Mouse (Mus musculus) adrenal gland, postnatal 14 days (tissue): ENCODE data around the gene Mafk. TPM values are rescaled to one million over a fixed set of nuclear protein-coding genes. Genes with fewer than 3 reads are reported as not detected.

Experiments
- DNase-seq: peaks from one replicate; pipeline ENCODE4 v3.0.0; 2021; ENCODE audit warnings: mixed read lengths
- microRNA-seq, 2 experiments: library from miRNA; unstranded; fragments of <30 nt; microRNA quantifications; one replicate each; pipeline ENCODE4 v1.2.0; 2021
- total RNA-seq: library from RNA; stranded (reverse); gene quantifications from 2 replicates; pipeline ENCODE4 v1.2.3, GENCODE M21; 2021

Gene Mafk
- total RNA-seq, 1 experiment from 2014 or later, result 29.8 TPM

DNA sequence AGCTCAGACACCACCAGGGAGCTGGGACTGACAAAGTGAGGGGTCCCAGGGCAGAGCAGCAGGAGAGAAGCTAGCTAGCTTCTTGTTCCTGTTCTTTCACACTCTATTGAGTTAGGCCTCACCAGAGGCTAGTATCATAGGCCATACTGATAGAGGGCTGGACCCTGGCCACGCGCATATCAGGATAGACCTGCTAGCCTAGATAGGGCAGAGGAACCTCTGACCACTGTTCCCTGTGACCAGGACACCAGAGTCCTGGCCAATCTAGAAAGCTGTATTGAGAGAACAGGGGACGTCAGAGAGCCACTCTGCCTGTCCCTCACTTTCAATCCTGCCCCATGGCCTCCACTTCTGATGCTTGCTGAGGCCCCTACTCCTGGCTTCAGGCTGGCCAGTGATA, 26.7 kb downstream of the Mafk start:
- DNase-seq, result no peak

DNA sequence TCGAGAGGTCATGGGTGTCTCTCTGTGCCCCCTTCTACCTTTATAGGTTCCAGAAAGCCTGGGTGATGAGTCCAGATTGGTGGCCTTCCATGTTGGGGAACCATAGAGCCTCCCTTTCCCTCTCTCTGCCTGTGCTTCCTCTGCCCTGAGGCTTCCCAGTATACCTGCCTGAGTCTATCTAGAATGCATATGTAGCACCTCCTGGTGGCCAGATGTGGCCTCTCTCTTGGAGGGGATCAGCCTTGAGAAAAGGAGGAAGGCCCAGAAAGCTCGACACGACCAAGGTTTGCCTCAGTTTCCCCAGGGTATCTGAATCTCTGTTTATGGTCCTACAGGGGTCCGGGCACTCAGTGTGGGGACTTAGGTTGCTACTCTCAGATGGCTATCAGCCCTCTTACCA, 27.5 kb downstream of the Mafk start:
- peak; percentile 67 for DNase-seq

DNA sequence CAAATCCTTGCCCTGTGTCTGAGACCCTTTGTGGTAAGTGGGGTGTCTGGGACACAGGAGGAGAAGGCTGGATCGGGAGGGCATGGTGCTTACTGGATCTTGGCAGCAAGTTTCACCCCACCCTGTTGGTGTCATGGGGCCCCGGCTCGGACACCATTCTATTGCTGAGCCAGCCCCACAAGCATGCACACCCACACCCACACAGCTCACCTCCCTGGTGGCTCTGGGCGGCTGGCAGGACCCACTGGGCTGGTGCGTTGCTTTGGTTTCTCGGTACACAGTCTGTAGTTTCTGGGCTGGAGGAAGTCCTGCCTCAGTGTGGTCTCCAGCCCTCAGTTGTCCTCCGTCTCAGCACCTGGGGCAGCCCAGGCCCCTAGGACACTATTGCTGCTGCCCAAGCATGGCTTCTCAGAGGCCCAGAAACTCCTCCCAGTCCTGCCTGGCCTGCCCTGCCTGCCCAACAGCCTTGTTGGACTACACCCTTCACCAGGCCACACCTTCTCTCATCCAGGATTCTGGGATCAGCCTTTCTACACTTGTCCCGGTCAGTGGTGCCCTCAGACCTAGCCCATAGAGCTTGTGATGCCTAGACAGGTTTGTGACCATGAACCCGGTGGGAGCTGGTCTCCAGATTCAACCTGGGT, 28.3 kb downstream of the Mafk start, which contains the start of gene Tmem184a:
Gene Tmem184a, minus strand, starts transcription at position 380 of the 644 bp plus-strand sequence.
- DNase-seq, result no peak

DNA sequence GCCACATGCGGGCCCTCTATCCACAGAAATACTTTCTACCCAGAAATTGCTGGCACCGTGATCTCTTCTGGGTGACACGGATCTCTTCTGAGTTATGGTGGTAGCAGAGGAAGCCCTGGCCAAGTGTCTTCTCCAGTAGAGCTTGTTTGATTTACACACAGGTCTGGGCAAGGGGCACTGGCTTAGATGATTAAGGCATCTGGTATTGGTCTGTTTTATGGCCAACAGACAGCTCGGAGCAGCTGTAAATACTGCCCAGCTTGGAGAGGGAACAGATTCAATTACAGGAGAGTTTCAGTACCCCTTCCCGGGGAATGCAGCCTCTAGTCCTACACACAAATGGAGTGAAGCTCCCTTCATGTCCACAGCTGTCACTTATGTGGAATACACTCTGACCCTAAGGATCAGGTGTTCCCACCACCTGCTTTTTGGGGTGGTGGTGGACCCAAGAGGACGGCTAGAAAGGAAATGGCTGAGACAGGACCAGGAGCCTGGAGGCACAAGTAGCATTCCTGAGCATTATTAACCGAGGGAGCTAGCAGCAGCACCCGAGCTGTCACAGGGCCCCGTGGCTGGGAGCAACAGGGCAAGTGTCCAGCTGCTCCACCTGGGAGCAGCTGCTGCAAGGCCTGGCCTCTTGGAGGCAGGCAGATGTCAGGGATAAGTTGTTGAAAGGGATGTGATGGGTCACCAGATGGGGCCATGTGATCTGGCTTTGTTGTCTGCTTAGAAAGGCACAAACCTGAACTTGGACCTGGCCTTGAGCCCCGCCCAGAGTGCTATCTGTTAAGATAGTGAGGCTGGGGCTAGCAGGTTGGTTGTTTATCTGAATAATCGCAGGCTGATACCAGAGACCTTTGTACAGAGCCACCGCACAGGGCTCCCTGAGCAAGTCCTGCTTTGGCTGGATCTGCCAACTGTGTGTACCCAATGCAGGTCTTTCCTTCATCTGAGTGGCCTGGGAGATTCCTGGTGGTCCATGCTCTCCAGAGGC, 30.4 kb downstream of the Mafk start:
- DNase-seq, result no peak

DNA sequence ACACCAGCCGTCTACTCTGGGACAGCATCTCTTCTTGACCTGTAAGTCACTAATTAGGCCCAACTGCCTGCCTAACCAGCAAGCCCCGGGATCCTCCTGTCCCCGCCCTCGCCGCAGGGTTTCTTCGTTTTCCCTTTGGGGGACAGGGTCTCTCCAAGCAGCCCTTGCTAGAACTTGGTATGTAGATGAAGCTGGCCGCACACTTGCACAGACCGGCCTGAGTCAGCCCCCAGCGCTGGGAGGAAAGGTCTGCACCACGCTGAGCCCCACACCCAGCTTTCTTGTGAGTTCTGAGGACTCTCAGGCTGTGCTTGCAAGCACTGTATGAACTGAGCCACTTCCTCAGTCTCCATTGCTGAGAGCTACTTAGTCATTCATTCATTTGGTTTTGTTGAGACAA, 33.2 kb downstream of the Mafk start:
- no peak for DNase-seq

DNA sequence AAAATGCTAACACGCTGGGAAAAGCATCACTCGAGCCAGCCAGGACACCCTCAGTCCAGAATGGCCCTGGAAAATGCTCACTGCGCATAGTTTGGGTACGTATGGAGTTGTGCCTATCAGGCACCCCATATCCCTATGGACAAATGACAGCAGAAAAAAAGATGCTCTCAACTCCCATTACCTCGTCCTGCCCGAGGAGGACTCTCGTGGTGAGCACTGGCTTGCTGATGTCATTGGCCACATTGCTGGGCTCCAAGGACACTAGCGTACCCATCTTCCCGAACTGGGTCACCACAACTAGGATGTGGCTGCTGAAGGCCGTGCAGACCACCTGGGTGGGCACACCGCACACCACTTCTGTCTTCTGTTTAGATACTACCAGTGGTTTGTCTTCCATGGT, 34.6 kb downstream of the Mafk start:
- DNase-seq, result no peak

DNA sequence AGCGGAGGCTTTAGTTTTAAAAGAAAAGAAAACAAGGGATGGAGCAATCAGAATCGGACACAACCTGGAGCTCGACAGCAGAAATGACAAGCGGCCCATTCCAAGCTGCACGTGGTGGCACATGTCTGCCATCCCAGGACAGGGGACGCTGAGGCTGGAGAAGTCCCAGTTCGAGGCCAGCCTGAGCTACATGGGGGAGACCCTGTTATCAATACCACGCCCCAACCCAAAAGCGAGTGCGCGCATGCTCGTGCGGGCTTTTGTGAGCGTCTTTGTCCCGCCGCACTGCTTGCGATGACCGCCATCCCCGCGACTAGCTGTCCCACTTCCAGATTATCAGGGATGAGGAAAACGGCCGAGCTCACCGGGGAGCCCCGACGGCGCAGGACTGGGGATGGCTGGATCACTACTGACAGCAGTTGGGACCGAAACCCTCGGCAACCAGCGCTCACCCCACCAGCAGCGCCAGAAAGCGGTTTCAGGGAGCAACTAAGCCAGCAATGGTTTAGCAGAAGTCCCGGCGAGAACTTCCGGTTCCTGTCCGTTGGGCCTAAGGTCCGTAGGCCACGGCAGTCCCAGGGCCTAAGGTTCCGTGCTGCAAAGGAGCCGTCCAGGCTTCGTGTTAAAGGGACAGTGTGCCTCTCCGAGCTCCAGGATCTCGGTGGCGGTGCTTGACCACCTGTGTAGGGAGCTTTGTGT, 35.2 kb downstream of the Mafk start, which contains the start of the genes Gm26938 and Psmg3:
Gene Gm26938, minus strand, starts transcription at position 51 of the 699 bp plus-strand sequence.
Gene Psmg3, minus strand, starts transcription at position 529 of the 699 bp plus-strand sequence.
- peak; percentile 94 for DNase-seq

DNA sequence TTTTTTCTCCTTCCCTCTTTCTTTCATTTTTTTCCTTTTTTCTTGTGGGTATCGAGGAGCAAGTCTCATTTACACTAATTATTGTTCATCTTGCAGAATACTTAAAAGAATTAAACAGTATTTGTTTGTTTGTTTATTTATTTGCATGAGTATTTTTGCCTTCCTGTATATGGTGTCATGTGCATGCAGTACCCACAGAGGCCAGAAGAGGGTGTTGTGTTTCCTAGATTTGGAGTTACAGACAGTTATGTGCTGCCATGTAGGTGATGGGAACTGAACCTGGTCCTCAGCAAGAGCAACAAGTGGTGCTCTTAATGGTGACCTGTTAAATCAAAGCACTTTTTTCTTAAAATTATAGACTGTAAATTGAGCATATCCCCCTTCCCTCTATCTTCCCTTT, 36.3 kb downstream of the Mafk start:
- no peak for DNase-seq

DNA sequence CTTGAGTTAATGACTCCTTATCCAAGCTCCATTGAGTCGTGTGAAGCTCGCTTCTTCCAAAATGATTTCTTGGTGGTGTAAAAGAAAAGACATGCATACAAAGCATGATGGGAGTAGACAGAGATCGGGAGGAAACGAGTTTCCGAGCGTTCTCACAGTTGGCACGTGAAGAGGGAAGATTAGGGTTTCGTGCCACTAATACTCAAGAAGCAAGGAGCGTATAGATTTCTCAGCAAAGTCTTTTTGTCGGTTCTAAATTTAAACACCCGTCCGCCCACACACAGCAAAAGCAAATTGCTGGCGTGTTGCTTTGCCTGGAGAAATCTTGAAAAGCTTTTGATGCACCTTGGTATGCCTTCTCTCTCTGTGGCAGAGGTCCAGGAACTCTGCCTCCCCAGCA, 38.1 kb downstream of the Mafk start:
- DNase-seq, result no peak

DNA sequence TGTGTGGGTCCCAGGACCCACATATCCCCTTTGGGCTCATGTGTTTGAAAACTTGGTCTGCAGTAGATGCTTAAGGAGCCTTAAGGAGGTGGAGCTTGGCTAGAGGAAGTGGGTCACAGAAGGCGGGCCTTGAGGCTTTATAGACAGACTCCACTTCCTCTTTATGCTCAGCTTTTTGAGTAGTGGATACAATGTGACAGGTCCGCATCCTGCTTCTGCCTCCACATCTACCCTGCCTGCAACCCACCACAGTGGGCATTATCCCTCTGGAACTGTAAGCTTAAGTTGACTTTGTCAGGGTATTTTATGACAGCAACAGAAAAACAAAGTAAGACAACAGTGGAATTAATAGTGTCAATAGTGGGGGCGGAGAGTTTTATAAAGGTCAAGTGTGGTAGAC, 39.4 kb downstream of the Mafk start:
- no peak for DNase-seq

DNA sequence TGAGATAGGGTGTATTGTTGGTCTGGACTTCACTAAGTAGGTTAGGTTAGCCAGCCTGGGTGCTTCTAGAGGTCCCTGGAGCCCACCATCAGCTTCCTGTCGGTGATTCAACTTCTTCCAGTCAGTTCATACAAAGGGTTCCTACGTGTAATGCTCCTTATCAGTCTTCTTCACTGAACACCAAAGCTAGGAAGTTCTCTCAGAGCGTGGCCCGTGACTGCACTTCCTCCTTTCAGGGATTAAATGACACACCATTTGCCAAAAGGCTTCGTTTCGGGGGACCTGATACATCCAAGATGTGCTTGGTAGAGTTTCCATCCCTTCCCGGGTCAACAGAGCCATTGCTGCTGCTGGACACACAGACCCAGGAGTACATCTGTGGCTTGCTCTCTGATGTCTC, 40.8 kb downstream of the Mafk start:
- no peak for DNase-seq

DNA sequence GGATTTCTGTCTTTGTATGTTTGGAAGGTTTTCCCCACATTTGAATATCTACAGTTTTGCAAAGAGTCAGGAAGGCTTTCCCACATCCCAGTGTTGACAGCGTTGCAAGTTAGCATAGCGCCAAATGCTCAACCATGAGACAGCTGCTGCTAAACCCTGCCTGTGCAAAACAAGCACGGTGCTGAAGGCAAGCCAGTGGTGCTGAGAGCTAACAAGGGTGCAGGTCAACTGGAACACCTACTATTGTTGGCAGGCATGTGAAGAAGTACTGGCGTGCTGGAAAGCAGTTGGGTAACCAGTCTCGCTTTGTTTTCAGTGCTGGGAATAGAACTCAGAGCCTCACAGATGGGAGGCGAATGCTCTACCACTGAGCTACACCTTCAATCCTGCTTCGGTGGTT, 44.4 kb downstream of the Mafk start:
- no peak for DNase-seq

DNA sequence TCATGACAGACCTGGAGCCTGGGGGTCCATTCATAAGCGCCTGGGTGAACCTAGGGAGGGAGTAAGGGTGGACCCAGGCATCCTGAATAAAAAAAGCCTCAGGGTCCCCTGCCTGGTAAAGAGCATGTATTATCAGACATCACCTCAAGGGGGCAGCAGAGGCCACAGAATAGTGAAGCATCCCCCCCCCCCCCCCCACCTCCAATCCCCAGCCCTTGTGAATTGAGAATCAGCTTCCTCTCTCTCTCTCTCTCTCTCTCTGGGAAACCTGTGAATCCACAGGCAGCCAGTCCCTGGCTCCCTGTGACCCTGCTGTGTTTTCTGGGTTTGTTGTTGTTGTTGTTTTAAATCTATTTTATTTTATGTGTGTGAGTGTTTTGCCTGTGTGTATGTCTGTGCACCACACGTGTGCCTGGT, 47.2 kb downstream of the Mafk start:
- peak; percentile 83 for DNase-seq

DNA sequence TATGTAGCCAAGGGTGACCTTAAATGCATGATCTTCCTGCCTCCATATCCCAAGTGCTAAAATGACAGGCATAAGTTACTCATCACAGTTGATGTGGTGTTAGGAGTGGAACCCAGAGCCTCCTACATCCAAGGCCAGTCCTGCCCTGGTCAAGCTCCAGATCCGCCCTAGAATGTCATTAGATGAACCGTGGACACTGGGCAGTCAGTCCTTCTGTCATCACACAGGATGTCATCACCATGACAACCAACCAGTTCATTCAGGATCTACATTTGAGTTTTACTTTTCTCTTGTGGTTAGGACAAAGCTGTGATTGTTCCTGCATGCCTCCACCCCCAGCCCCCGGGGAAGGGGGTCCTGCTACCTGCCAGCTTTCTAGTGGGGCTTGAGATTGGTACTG, 47.8 kb downstream of the Mafk start:
- no peak for DNase-seq

DNA sequence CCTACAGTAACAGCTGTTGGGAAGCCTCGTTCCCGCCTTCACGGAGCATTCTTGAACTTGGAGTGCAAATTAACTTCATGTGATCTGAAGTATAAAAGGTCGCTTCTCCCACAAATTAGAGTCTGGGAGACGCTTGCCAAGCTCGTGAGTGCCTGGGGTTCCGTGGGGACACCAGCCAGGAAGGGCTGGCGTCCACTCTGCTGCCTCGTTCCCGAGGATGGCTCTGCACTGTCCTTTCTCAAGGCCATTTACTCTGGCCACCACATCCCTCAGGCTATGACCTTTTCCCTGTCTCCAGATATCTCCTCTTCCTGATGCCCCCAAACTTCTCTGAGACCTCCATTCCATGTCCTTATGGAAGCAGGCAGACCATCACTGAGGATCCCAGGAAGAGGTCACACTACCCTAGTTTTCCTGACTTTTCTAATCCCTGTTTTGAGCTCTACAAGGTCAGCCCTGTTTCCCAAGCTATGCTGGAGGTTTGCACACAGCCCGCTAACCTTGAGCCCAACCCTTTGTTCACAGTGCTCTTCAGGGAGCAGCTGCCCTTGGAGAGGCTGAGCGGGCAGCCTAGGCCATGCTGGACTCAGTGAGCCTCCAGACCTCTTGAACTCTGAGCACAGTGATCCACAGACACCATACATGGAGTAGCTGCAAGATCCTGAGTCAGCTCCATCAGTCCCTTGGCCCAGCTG, 58.5 kb downstream of the Mafk start:
- peak; percentile 47 for DNase-seq

Small RNA genes within 50 kb of the gene (microRNA-seq; reads per million reads assigned to microRNA genes)
- 0.43 to 0.76 reads per million in 2 experiments for gene Mir7037

Other genes with a start within 250 kb of the Mafk start
- 0.15 TPM in 1 of 2 replicates, not detected in the other for gene Uncx, start 248.0 kb upstream of the Mafk start, total RNA-seq
- gene Micall2, start 55.2 kb upstream of the Mafk start, total RNA-seq, result 8.0 and 8.7 TPM in 2 replicates
- gene Ints1, start 15.8 kb upstream of the Mafk start, total RNA-seq, result 46.7 and 48.2 TPM in 2 replicates
- 0.56 and 0.89 TPM in 2 replicates for gene Tmem184a, start 28.4 kb downstream of the Mafk start, total RNA-seq
- gene Gm26938, start 34.9 kb downstream of the Mafk start, total RNA-seq, result not detected in 2 replicates
- gene Psmg3, start 35.4 kb downstream of the Mafk start, total RNA-seq, result 14.7 and 18.3 TPM in 2 replicates
- gene Elfn1, start 116.4 kb downstream of the Mafk start, total RNA-seq, result 1.2 and 1.4 TPM in 2 replicates